In the genomic region with DNA sequence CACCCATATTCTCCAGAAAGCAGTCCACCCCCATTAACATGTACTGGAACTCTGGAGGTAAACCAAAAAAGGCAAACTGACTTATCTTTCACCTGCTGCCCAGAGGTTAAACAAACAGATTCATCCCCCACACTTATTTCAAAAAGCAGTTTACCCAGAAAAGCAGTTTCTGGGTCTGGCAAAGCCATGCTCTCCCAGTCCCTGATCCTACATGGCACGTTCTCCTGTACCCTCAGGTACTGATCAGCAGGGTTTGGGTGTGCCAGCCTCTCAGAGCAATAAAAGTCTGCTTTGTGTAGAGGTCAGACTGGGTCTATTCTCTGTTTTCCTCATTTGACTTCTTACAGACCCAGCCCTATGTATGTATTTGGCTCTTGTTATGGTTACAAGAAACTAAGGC, we compare ENCODE assay signal across 17 mouse cellular contexts. TPM values are rescaled to one million over a fixed set of nuclear protein-coding genes. Genes with fewer than 3 reads are reported as not detected.
DNase-seq lines count a peak whose midpoint lies in the region; ATAC-seq lines count a peak whose summit lies in the region.
"Had no signal": no experiment of that assay in that cellular context is flagged by ENCODE, and none has a peak within 500 bp of the region (broad histone marks: within the 10 kb centered on the region; RNA-seq: fewer than 3 reads in every experiment).

No protein-coding gene starts in this region.

- H3K9me3 ChIP-seq in heart, embryonic 10.5 days, result no peaks in the 10 kb centered on the region
- no peaks in the 10 kb centered on the region for H3K9me3 ChIP-seq in intestine, embryonic 15.5 days
- no peaks in the 10 kb centered on the region for H3K9me3 ChIP-seq in liver, embryonic 16.5 days (replicated peaks; ENCODE audit: control insufficient read depth, low read length)
- H3K9me3 ChIP-seq: embryonic facial prominence, embryonic 12.5 days; forebrain, embryonic 10.5 days; lung, embryonic 15.5 days had no signal

- no peak for ATAC-seq in intestine, embryonic 15.5 days
- no peak for ATAC-seq in liver, embryonic 16.5 days (ENCODE audit: low read depth)
- no peak for ATAC-seq in frontal cortex, adult (ENCODE audit: low TSS enrichment)
- ATAC-seq: inflammation-experienced regulatory T-cells, adult 6 months; Patski had no signal

- H3K9ac ChIP-seq in intestine, embryonic 15.5 days, result no peak overlapping the region
- no peak overlapping the region for H3K9ac ChIP-seq in liver, embryonic 16.5 days (ENCODE audit: low read depth, low read length)
- H3K9ac ChIP-seq: embryonic facial prominence, embryonic 12.5 days; lung, embryonic 15.5 days had no signal

- peaks cover 17% of the 10 kb centered on the region for H3K4me1 ChIP-seq in heart, embryonic 10.5 days
- H3K4me1 ChIP-seq in intestine, embryonic 15.5 days (replicated peaks), result peaks cover 14% of the 10 kb centered on the region; the same call in 1 of the 2 replicates
- peaks cover 20% of the 10 kb centered on the region for H3K4me1 ChIP-seq in liver, embryonic 16.5 days (ENCODE audit: control insufficient read depth, low read depth, low read length)

- H3K36me3 ChIP-seq in heart, embryonic 10.5 days, result 0 out of 2 replicates have a peak, but pooled peaks cover 3% of the 10 kb centered on the region
- H3K36me3 ChIP-seq in intestine, embryonic 15.5 days, result no peaks in the 10 kb centered on the region
- no peaks in the 10 kb centered on the region for H3K36me3 ChIP-seq in liver, embryonic 16.5 days (ENCODE audit: control insufficient read depth, insufficient read depth)
- H3K36me3 ChIP-seq: embryonic facial prominence, embryonic 12.5 days; forebrain, embryonic 10.5 days; lung, embryonic 15.5 days had no signal

- no peak overlapping the region for H3K4me3 ChIP-seq in heart, embryonic 10.5 days
- no peak overlapping the region for H3K4me3 ChIP-seq in intestine, embryonic 15.5 days (replicated peaks)
- H3K4me3 ChIP-seq in liver, embryonic 16.5 days (ENCODE audit: low read depth, low read length), result no peak overlapping the region
- H3K4me3 ChIP-seq: embryonic facial prominence, embryonic 12.5 days; lung, embryonic 15.5 days had no signal

- no peak overlapping the region for H3K27ac ChIP-seq in heart, embryonic 10.5 days
- peak overlapping the region; percentile 54 for H3K27ac ChIP-seq in intestine, embryonic 15.5 days
- H3K27ac ChIP-seq in liver, embryonic 16.5 days (ENCODE audit: low read length), result peak overlapping the region; percentile 62
- H3K27ac ChIP-seq: lung, embryonic 15.5 days had no signal

- peak; percentile 85 for DNase-seq in heart, adult 11 months
- DNase-seq in heart, embryonic 10.5 days (ENCODE audit: low spot score), result no peak
- peak; percentile 25 for DNase-seq in A20 (ENCODE audit: low read depth, low spot score)
- no peak for DNase-seq in thymus, postnatal 36 days
- DNase-seq in right cerebral cortex, postnatal 4 days, result no peak
- DNase-seq: cerebellum, adult 11-12 months; kidney, postnatal 36 days; midbrain, embryonic 14.5 days; right cerebral cortex, postnatal 25 days had no signal

- 0 out of 2 replicates have a peak overlapping the region, but pooled peaks have one; percentile 17 for H3K4me2 ChIP-seq in intestine, embryonic 15.5 days (replicated peaks)
- no peak overlapping the region for H3K4me2 ChIP-seq in liver, embryonic 16.5 days (ENCODE audit: low read depth, low read length)

- no peaks in the 10 kb centered on the region for H3K27me3 ChIP-seq in heart, embryonic 10.5 days (ENCODE audit: insufficient read depth, poor library complexity, severe bottlenecking)
- no peaks in the 10 kb centered on the region for H3K27me3 ChIP-seq in intestine, embryonic 15.5 days (replicated peaks)
- no peaks in the 10 kb centered on the region for H3K27me3 ChIP-seq in liver, embryonic 16.5 days (ENCODE audit: control insufficient read depth, insufficient read depth, low read depth, low read length)
- H3K27me3 ChIP-seq: embryonic facial prominence, embryonic 12.5 days; lung, embryonic 15.5 days; Patski had no signal

- WGBS in heart, embryonic 10.5 days, result 84% methylated on average over 1 of the region's 1 CpGs
- WGBS in intestine, embryonic 15.5 days, result 55% methylated on average over 1 of the region's 1 CpGs
- 45% methylated on average over 1 of the region's 1 CpGs for WGBS in liver, embryonic 16.5 days (ENCODE audit: insufficient replicate concordance)

RNA-seq across cellular contexts. Expression of gene Saysd1, which starts 57.2 kb away (rescaled TPM):
- polyA plus RNA-seq in heart, embryonic 10.5 days (2016; fragmentation: Nextera tagmentation; extraction: Ambion mirVana), result 7.8 and 10.5 TPM in 2 replicates
- polyA plus RNA-seq in intestine, embryonic 15.5 days (2015; fragmentation: Nextera tagmentation; extraction: Ambion mirVana), result 15.8 and 16.8 TPM in 2 replicates
- 4.0 and 4.4 TPM in 2 replicates for polyA plus RNA-seq in liver, embryonic 16.5 days (2015; fragmentation: Nextera tagmentation; extraction: Ambion mirVana)

Comparison
In these comparisons a context has a peak if more than half of its experiments do, and no peak if none do; other contexts are left out.
1. DNase-seq: peak in heart, adult 11 months (single experiment) and A20 (single experiment); none in heart, embryonic 10.5 days (single experiment), thymus, postnatal 36 days (0 of 2) and right cerebral cortex, postnatal 4 days (single experiment).